Mouse (Mus musculus) spleen, adult 12 weeks (tissue): Measurements from ENCODE around the gene Mepce.

Experiments used
- DNase-seq: peaks from one replicate; pipeline ENCODE4 v3.0.0; 2022; ENCODE audit warnings: low spot score

Gene Mepce

GRCm38 (mm10) chr5:137741023-137741931 is 46.2 kb downstream of the Mepce start, which contains the start of gene Nyap1:
Gene Nyap1 (minus strand): TSS chr5:137741607.
- DNase-seq, result peak; percentile 80

- no peak for DNase-seq
Measured at GRCm38 (mm10) chr5:137740506-137740905, 46.9 kb downstream of the Mepce start.

- DNase-seq, result no peak
Measured at GRCm38 (mm10) chr5:137739471-137739870, 48.0 kb downstream of the Mepce start.

- DNase-seq, result no peak
Measured at GRCm38 (mm10) chr5:137738516-137738915, 48.9 kb downstream of the Mepce start.

- no peak for DNase-seq
Measured at GRCm38 (mm10) chr5:137737400-137737940, 50.0 kb downstream of the Mepce start.

- no peak for DNase-seq
Measured at GRCm38 (mm10) chr5:137734289-137735061, 53.0 kb downstream of the Mepce start.

GRCm38 (mm10) chr5:137733638-137734288 is 53.7 kb downstream of the Mepce start:
- DNase-seq, result no peak
